Mouse (Mus musculus) liver, embryonic 11.5 days (tissue): ENCODE results near the gene Ppp1r12b. TPM values are rescaled to one million over a fixed set of nuclear protein-coding genes. Genes with fewer than 3 reads are reported as not detected.

Source experiments
- ATAC-seq: fragments of 200-750 bp; cut with Nextera tagmentation; replicated peaks from 2 replicates; pipeline ENCODE4 v1.8.0; 2017; ENCODE audit warnings: moderate number of reproducible peaks, mild to moderate bottlenecking, moderate TSS enrichment, moderate library complexity; ENCODE audit not compliant: low FRiP score
- DNase-seq: peaks from one replicate; pipeline ENCODE4 v3.0.0-alpha.2; 2017; ENCODE audit warnings: low spot score
- H3K27ac ChIP-seq: fragments of 300-500 bp; sonication (generic); 2 replicates; pipeline ENCODE4 v1.5.1; 2014; ENCODE audit warnings: mild to moderate bottlenecking, low read depth, low read length, control low read depth
- H3K27me3 ChIP-seq: fragments of 300-500 bp; sonication (generic); replicated peaks from 2 replicates; pipeline ENCODE4 v1.6.1; 2014; ENCODE audit warnings: low read length, mixed read lengths; ENCODE audit not compliant: control insufficient read depth, insufficient read depth
- H3K36me3 ChIP-seq: fragments of 300-500 bp; sonication (generic); 2 replicates; pipeline ENCODE4 v1.6.1; 2014; ENCODE audit warnings: mild to moderate bottlenecking, low read length, moderate library complexity, mixed read lengths; ENCODE audit not compliant: control insufficient read depth, insufficient read depth
- H3K4me1 ChIP-seq: fragments of 300-500 bp; sonication (generic); replicated peaks from 2 replicates; pipeline ENCODE4 v1.6.1; 2014; ENCODE audit warnings: low read length, mixed read lengths; ENCODE audit not compliant: control insufficient read depth, insufficient read depth
- H3K4me2 ChIP-seq: fragments of 300-500 bp; sonication (generic); 2 replicates; pipeline ENCODE4 v1.6.1; 2014; ENCODE audit warnings: mild to moderate bottlenecking, control low read depth, moderate library complexity
- H3K4me3 ChIP-seq: fragments of 300-500 bp; sonication (generic); 2 replicates; pipeline ENCODE4 v1.5.1; 2014; ENCODE audit warnings: low read depth, low read length, control low read depth
- H3K9ac ChIP-seq: fragments of 300-500 bp; sonication (generic); 2 replicates; pipeline ENCODE4 v1.6.1; 2014; ENCODE audit warnings: low read depth, low read length, control low read depth
- H3K9me3 ChIP-seq: fragments of 300-500 bp; sonication (generic); 2 replicates; pipeline ENCODE4 v1.6.1; 2016; ENCODE audit warnings: low read length, inconsistent platforms, mixed read lengths; ENCODE audit not compliant: control insufficient read depth
- WGBS: fragments of 180-500 bp; shearing (Covaris S2); extraction: QIAGEN DNeasy Blood & Tissue Kit; methylation state at CpG from one replicate; pipeline ENCODE4 v1.1.7; 2014; 5-methylcytosine and 5-hydroxymethylcytosine counted together
- microRNA-seq: library from miRNA; unstranded; fragments of <30 nt; microRNA quantifications from one replicate; pipeline ENCODE4, GENCODE M21; 2017; ENCODE audit warnings: borderline number of aligned reads
- polyA plus RNA-seq: library from polyadenylated mRNA; unstranded; fragments of >200 nt; fragmentation: Nextera tagmentation; extraction: Ambion mirVana; gene quantifications from 2 replicates; pipeline ENCODE4 v1.2.1, GENCODE M21; 2014

Gene Ppp1r12b
- polyA plus RNA-seq, 1 experiment from 2014 or later, result 4.4 TPM

DNA sequence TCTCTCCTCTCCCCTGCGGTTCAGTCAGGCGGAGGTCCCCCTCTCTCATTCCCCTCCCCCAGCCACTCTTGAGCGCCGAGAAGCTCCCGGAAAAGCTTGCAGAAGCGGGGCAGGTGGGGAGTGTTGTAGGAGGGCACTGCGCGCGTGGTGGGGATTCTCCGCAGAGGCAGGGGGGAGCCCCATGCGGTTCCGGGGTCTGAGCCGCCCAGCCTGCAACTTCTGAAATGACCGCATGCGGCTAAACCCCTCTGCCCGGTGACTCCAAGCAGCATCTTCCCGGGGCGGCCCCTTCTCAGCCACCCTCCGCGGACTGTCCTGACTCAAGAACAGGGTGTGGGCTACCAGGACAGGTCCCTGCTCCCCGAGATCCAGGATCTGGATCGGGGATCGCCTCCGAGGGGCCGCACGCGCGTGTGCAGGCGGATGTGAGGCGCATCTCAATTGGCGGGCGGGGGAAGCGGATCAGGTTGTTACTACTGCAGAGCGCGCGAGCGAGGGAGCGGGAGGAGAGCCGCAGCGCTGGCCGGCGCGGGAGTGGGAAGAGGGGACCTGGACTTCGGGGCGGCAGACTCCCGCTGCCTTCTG, 246.8 kb downstream of the Ppp1r12b start:
- no peaks in the 10 kb centered on the region for H3K9me3 ChIP-seq
- under 1% methylated on average over 46 of the region's 46 CpGs for WGBS
- no peak overlapping the region for H3K9ac ChIP-seq
- ATAC-seq (no peak; the same call in 1 of the 2 replicates), DNase-seq (peak; percentile 67)
- no peaks in the 10 kb centered on the region for H3K4me1 ChIP-seq
- H3K4me2 ChIP-seq, result peak overlapping the region; percentile 84
- no peaks in the 10 kb centered on the region for H3K36me3 ChIP-seq
- H3K27me3 ChIP-seq, result peaks cover 73% of the 10 kb centered on the region
- H3K4me3 ChIP-seq, result peak overlapping the region; percentile 50
- H3K27ac ChIP-seq, result no peak overlapping the region

DNA sequence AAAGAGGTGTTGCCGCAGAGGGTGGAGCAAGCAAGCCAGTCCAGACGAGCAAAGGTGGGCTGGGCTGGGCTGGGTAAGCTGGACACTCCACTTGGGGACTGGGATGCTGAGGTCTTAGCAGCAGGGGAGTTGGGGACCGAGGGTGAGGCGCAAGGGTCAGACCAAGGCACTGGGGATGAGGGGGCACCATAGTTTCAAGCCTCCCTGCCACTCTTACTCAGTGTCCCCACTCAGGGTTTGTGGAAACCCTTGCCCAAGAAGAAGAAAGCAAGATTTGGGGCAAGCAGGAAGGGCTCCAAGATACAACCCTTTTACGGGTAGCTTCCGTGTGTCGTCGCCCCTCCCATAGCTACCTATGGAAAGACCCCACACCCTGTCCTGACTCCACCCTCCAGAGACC, 247.5 kb downstream of the Ppp1r12b start:
- WGBS, result 12% methylated on average over 8 of the region's 8 CpGs
- DNase-seq, result no peak
- ATAC-seq, result no peak
- Histone ChIP-seq H3K36me3 (no peaks in the 10 kb centered on the region), H3K4me3 (peak overlapping the region; percentile 50; the same call in 1 of the 2 replicates), H3K27me3 (peaks cover 67% of the 10 kb centered on the region), H3K27ac (no peak overlapping the region), H3K4me2 (peak overlapping the region; percentile 84), H3K4me1 (no peaks in the 10 kb centered on the region), H3K9ac (no peak overlapping the region), H3K9me3 (no peaks in the 10 kb centered on the region)

DNA sequence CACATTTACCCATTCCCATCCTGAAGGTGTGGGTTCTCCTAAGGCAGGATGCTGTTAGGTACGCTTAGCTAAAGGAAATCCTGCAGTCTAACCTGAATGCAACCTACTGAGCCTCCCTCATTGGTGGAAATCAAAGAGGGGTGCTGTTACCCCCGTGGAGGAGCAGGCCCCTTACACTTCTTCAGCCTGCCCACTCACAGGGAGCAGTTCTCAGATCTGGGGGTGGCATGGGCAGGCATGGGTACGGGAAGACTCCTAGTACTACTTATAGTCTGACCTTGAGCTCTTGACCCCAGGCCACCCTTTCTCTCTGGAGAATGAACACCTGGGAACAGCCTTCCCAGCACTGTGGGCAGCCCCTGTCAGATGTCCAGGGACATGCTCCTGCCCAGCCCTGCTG, 248.2 kb downstream of the Ppp1r12b start:
- Histone ChIP-seq H3K27me3 (peaks cover 61% of the 10 kb centered on the region), H3K4me1 (0 out of 2 replicates have a peak, but pooled peaks cover 5% of the 10 kb centered on the region), H3K27ac (no peak overlapping the region), H3K4me2 (no peak overlapping the region), H3K9ac (no peak overlapping the region), H3K4me3 (no peak overlapping the region), H3K36me3 (no peaks in the 10 kb centered on the region), H3K9me3 (no peaks in the 10 kb centered on the region)
- no peak for DNase-seq
- no peak for ATAC-seq
- 66% methylated on average over 3 of the region's 3 CpGs for WGBS

DNA sequence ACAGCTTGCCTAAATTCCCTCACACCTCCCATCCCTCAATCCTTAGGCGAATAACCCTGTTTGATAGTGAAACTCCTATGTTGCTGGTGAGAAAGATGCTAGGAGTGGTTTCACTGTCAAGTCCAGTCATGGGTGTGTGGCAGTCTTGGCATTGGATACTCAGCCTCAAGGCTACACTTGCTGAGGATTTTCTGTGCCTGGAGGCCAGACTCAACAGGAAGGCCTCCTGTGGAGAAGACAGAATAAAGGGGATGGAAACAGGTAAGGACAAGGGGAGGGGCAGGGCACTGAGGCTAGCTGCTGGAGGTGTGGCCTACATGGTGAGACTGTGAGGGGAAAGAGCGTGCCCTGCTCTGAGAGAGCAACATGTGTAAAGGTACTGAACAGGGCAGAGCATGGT, 249.2 kb downstream of the Ppp1r12b start:
- Histone ChIP-seq H3K9me3 (no peaks in the 10 kb centered on the region), H3K9ac (no peak overlapping the region), H3K36me3 (no peaks in the 10 kb centered on the region), H3K4me3 (no peak overlapping the region), H3K4me1 (0 out of 2 replicates have a peak, but pooled peaks cover 5% of the 10 kb centered on the region), H3K4me2 (no peak overlapping the region), H3K27ac (no peak overlapping the region), H3K27me3 (peaks cover 59% of the 10 kb centered on the region)
- WGBS, result 52% methylated on average over 2 of the region's 2 CpGs
- ATAC-seq (no peak), DNase-seq (no peak)

Small RNA genes within 50 kb of the gene (microRNA-seq; reads per million reads assigned to microRNA genes)
- gene Gm22232, result not detected

Other genes starting within 250 kb of the Ppp1r12b start
- gene Ube2t, start 6.6 kb upstream of the Ppp1r12b start, polyA plus RNA-seq, result 55.7 and 60.0 TPM in 2 replicates
- gene Lgr6, start 149.3 kb upstream of the Ppp1r12b start, polyA plus RNA-seq, result 0.48 and 0.70 TPM in 2 replicates
- 42.1 and 43.0 TPM in 2 replicates for gene Ptpn7, start 176.8 kb upstream of the Ppp1r12b start, polyA plus RNA-seq
- 25.0 and 28.7 TPM in 2 replicates for gene Arl8a, start 190.9 kb upstream of the Ppp1r12b start, polyA plus RNA-seq
- not detected in 2 replicates for gene Gpr37l1, start 211.7 kb upstream of the Ppp1r12b start, polyA plus RNA-seq